Mouse (Mus musculus) midbrain, postnatal 0 days (tissue): ENCODE data around the gene Nr2f1. TPM values are rescaled to one million over a fixed set of nuclear protein-coding genes. Genes with fewer than 3 reads are reported as not detected.
A peak's percentile ranks its signal among the peaks of the same experiment; 100 is the strongest.

Experiments used
- ATAC-seq: fragments of 200-750 bp; cut with Nextera tagmentation; 2 replicates; pipeline ENCODE4 v1.8.0; 2017; ENCODE audit warnings: moderate number of reproducible peaks, mild to moderate bottlenecking, moderate TSS enrichment, moderate library complexity; ENCODE audit not compliant: low FRiP score
- DNase-seq: peaks from one replicate; pipeline ENCODE4 v3.0.0-alpha.2; 2015; ENCODE audit warnings: low spot score
- H3K27ac ChIP-seq: fragments of 300-500 bp; sonication (generic); 2 replicates; pipeline ENCODE4 v1.5.1; 2014; ENCODE audit warnings: low read depth, mild to moderate bottlenecking, low read length, mixed read lengths
- H3K27me3 ChIP-seq: fragments of 300-500 bp; sonication (generic); 2 replicates; pipeline ENCODE4 v1.6.1; 2014; ENCODE audit warnings: low read length, control low read depth, mixed read lengths; ENCODE audit not compliant: insufficient read depth
- H3K36me3 ChIP-seq: fragments of 300-500 bp; sonication (generic); 2 replicates; pipeline ENCODE4 v1.6.1; 2014; ENCODE audit warnings: low read length, control low read depth, mixed read lengths; ENCODE audit not compliant: insufficient read depth
- H3K4me1 ChIP-seq: fragments of 300-500 bp; sonication (generic); 2 replicates; pipeline ENCODE4 v1.6.1; 2014; ENCODE audit warnings: mild to moderate bottlenecking, control low read depth, antibody characterized with exemption, low read length, mixed read lengths; ENCODE audit not compliant: insufficient read depth
- H3K4me2 ChIP-seq: fragments of 300-500 bp; sonication (generic); 2 replicates; pipeline ENCODE4 v1.6.1; 2014; ENCODE audit warnings: low read depth, mild to moderate bottlenecking, low read length, mixed read lengths; ENCODE audit not compliant: poor library complexity, severe bottlenecking
- H3K4me3 ChIP-seq: fragments of 300-500 bp; sonication (generic); 2 replicates; pipeline ENCODE4 v1.5.1; 2014; ENCODE audit warnings: low read depth, mild to moderate bottlenecking, low read length, moderate library complexity
- H3K9ac ChIP-seq: fragments of 300-500 bp; sonication (generic); replicated peaks from 2 replicates; pipeline ENCODE4 v1.6.1; 2014; ENCODE audit warnings: mild to moderate bottlenecking, low read length, moderate library complexity, mixed read lengths; ENCODE audit not compliant: poor library complexity, severe bottlenecking
- H3K9me3 ChIP-seq: fragments of 300-500 bp; sonication (generic); 2 replicates; pipeline ENCODE4 v1.6.1; 2016; ENCODE audit warnings: low read length, control low read depth
- CTCF ChIP-seq: IDR thresholded peaks from 2 replicates; pipeline ENCODE4 v1.5.1; 2016; ENCODE audit warnings: antibody characterized with exemption, mild to moderate bottlenecking
- WGBS: fragments of 180-500 bp; shearing (Covaris S2); extraction: QIAGEN DNeasy Blood & Tissue Kit; methylation state at CpG from one replicate; pipeline ENCODE4 v1.1.7; 2014; 5-methylcytosine and 5-hydroxymethylcytosine counted together
- polyA plus RNA-seq: library from polyadenylated mRNA; unstranded; fragments of >200 nt; fragmentation: Nextera tagmentation; extraction: Ambion mirVana; gene quantifications from 2 replicates; pipeline ENCODE4 v1.2.1, GENCODE M21; 2015
- total RNA-seq: library from RNA; depleted of rRNA; stranded (reverse); fragments of >200 nt; gene quantifications from 2 replicates; pipeline ENCODE4 v1.2.3, GENCODE M21; 2014

Gene Nr2f1
- total and polyA plus RNA-seq, 2 experiments from 2014 or later, result 55.5 to 184 TPM

- ATAC-seq (no peak), DNase-seq (no peak)
- Histone ChIP-seq H3K4me3 (no peak overlapping the region), H3K36me3 (no peaks in the 10 kb centered on the region), H3K9ac (no peak overlapping the region), H3K27me3 (0 out of 2 replicates have a peak, but pooled peaks cover 4% of the 10 kb centered on the region), H3K4me2 (no peak overlapping the region), H3K4me1 (no peaks in the 10 kb centered on the region), H3K9me3 (no peaks in the 10 kb centered on the region), H3K27ac (no peak overlapping the region)
- 43% methylated on average over 14 of the region's 14 CpGs for WGBS
- no peak for TF ChIP-seq CTCF
Measured at GRCm38 (mm10) chr13:78211231-78212010, 11.9 kb upstream of the Nr2f1 start.

GRCm38 (mm10) chr13:78210748-78211089 lies 11.2 kb upstream of the Nr2f1 start:
- Histone ChIP-seq H3K27ac (peak overlapping the region; percentile 19), H3K27me3 (0 out of 2 replicates have a peak, but pooled peaks cover 4% of the 10 kb centered on the region), H3K4me2 (peak overlapping the region; percentile 84), H3K9me3 (no peaks in the 10 kb centered on the region), H3K9ac (peak overlapping the region; percentile 52; the same call in 1 of the 2 replicates), H3K4me3 (peak overlapping the region; percentile 42), H3K36me3 (no peaks in the 10 kb centered on the region), H3K4me1 (no peaks in the 10 kb centered on the region)
- ATAC-seq (no peak), DNase-seq (no peak)
- WGBS, result 19% methylated on average over 13 of the region's 13 CpGs
- TF ChIP-seq CTCF, result no peak

DNA sequence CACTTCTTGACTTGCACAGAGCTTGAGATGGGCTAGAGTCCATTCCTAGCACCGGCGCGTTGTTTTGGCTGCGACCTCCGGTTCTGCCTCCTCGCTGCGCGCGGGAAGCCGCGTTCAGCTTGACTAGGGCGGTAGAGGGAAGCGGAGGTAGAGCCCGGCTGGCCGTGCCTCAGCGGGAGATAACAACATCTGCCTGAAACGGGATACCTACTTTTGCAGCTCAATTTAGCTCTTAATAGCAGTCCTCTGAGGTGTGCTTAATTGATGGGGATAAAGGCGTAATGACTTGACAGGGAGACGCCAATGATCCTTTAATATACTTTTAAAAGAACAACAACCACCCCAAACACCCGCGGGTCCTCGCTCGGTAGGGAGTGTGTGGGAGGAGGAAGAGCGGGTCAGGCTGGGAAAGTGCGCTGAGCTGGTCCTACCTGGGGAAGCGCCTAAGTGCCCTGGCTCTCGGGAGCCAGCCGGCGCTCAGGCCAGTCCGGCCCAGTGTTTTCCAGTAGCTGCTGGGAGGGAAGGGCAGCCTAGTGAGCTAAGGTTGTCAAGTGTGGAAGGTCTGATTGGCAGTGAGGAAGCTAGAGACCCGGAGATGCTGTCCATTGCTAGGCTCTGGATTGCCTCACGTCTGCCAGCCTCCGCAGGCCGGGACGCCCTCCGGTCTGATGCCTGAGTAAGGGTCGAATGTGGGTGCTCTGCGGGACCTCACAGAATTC lies 10.6 kb upstream of the Nr2f1 start:
- WGBS, result 1% methylated on average over 38 of the region's 38 CpGs
- peak overlapping the region; percentile 42 for H3K4me3 ChIP-seq
- no peaks in the 10 kb centered on the region for H3K36me3 ChIP-seq
- H3K9ac ChIP-seq, result peak overlapping the region; percentile 52
- H3K4me1 ChIP-seq, result no peaks in the 10 kb centered on the region
- TF ChIP-seq CTCF, result no peak
- peak overlapping the region; percentile 84 for H3K4me2 ChIP-seq
- H3K27me3 ChIP-seq, result 0 out of 2 replicates have a peak, but pooled peaks cover 4% of the 10 kb centered on the region
- peak; percentile 52 for DNase-seq
- ATAC-seq, result peak; percentile 55
- H3K27ac ChIP-seq, result peak overlapping the region; percentile 19
- no peaks in the 10 kb centered on the region for H3K9me3 ChIP-seq

DNA sequence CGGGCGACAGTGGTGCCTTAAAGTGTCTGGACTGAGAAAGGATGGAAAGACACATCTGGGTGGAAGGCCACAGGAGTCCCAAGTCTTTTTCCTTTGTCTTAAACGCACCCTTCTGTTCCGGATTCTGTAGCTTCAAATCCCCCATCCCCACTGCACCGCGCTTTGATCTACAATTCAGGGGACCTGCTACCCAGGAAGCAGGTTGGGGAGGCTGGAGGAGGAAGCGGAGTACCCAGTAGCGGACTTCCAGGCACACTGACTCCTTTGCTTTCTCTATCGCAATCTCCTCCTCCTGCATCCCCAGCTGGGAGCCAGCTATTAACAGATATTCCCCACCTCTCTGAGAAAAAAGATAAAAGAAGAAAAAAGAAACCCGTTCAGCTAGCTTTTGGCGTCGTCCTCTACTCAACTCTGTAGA lies 10.1 kb upstream of the Nr2f1 start:
- Histone ChIP-seq H3K4me3 (peak overlapping the region; percentile 42), H3K4me1 (no peaks in the 10 kb centered on the region), H3K9me3 (no peaks in the 10 kb centered on the region), H3K36me3 (no peaks in the 10 kb centered on the region), H3K27me3 (0 out of 2 replicates have a peak, but pooled peaks cover 4% of the 10 kb centered on the region), H3K27ac (peak overlapping the region; percentile 19), H3K4me2 (peak overlapping the region; percentile 84), H3K9ac (peak overlapping the region; percentile 52)
- no peak for ATAC-seq
- DNase-seq, result no peak
- under 1% methylated on average over 12 of the region's 12 CpGs for WGBS
- no peak for TF ChIP-seq CTCF

DNA sequence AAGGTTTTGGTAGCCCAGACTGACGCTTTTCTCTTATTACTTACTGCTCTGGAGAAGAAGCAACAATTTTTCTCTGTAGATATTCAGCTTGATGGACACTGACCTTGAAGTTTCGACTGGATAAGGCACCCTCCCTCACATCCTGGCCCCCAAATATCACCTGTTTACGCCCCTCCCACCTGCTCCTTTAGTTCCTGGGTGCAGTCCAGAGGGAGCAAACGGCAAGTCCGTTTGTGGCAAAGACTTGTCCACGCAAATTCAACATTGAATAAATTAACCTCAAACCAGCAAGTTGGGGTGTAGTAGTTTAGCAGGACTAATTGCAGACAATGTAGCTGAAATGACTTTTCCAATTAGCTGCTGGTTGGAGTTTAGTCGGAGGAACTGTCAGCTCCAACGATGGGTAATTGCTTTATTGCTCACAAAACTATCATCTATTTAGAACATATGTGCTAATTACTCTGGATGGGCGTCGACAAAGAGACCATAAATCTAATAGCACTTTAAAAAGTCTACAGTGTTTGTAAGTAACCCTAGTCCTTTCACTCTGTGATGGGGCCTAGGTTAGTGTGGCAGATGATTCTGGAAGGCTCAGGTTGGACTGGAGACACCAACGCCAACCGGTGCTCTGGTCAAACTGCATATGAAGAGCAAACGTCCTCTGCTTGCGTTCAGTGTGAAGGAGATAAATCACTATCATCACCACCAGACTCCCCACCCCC lies 9.3 kb upstream of the Nr2f1 start:
- Histone ChIP-seq H3K4me3 (no peak overlapping the region), H3K4me1 (peaks cover 3% of the 10 kb centered on the region; the same call in 1 of the 2 replicates), H3K9me3 (no peaks in the 10 kb centered on the region), H3K4me2 (peak overlapping the region; percentile 84), H3K36me3 (no peaks in the 10 kb centered on the region), H3K9ac (no peak overlapping the region), H3K27ac (no peak overlapping the region), H3K27me3 (0 out of 2 replicates have a peak, but pooled peaks cover 4% of the 10 kb centered on the region)
- 25% methylated on average over 14 of the region's 14 CpGs for WGBS
- no peak for TF ChIP-seq CTCF
- no peak for ATAC-seq
- DNase-seq, result no peak
